Mouse (Mus musculus) embryonic facial prominence, embryonic 14.5 days (tissue): ENCODE data around the gene Bend7. TPM values are rescaled to one million over a fixed set of nuclear protein-coding genes. Genes with fewer than 3 reads are reported as not detected.
A peak's percentile ranks its signal among the peaks of the same experiment; 100 is the strongest.

Experiments
- ATAC-seq: fragments of 200-750 bp; cut with Nextera tagmentation; 2 replicates; pipeline ENCODE4 v1.8.0; 2017; ENCODE audit warnings: low read depth, moderate number of reproducible peaks, moderate TSS enrichment
- DNase-seq: peaks from one replicate; pipeline ENCODE4 v3.0.0-alpha.2; 2015; ENCODE audit warnings: low spot score
- H3K27ac ChIP-seq: fragments of 300-500 bp; sonication (generic); replicated peaks from 2 replicates; pipeline ENCODE4 v1.5.1; 2014; ENCODE audit warnings: low read depth, mild to moderate bottlenecking, low read length, moderate library complexity
- H3K27me3 ChIP-seq: fragments of 300-500 bp; sonication (generic); replicated peaks from 2 replicates; pipeline ENCODE4 v1.6.1; 2014; ENCODE audit warnings: low read length; ENCODE audit not compliant: control insufficient read depth, insufficient read depth
- H3K36me3 ChIP-seq: fragments of 300-500 bp; sonication (generic); 2 replicates; pipeline ENCODE4 v1.6.1; 2014; ENCODE audit warnings: low read length, mixed read lengths; ENCODE audit not compliant: control insufficient read depth, insufficient read depth
- H3K4me1 ChIP-seq: fragments of 300-500 bp; sonication (generic); 2 replicates; pipeline ENCODE4 v1.6.1; 2014; ENCODE audit warnings: antibody characterized with exemption, low read length; ENCODE audit not compliant: control insufficient read depth, insufficient read depth
- H3K4me2 ChIP-seq: fragments of 300-500 bp; sonication (generic); 2 replicates; pipeline ENCODE4 v1.6.1; 2014; ENCODE audit warnings: low read depth, mild to moderate bottlenecking, low read length, moderate library complexity, mixed read lengths
- H3K4me3 ChIP-seq: fragments of 300-500 bp; sonication (generic); 2 replicates; pipeline ENCODE4 v1.5.1; 2014; ENCODE audit warnings: low read depth, mild to moderate bottlenecking, low read length
- H3K9ac ChIP-seq: fragments of 300-500 bp; sonication (generic); 2 replicates; pipeline ENCODE4 v1.6.1; 2014; ENCODE audit warnings: low read depth, mild to moderate bottlenecking, low read length, moderate library complexity, mixed read lengths
- H3K9me3 ChIP-seq: fragments of 300-500 bp; sonication (generic); 2 replicates; pipeline ENCODE4 v1.6.1; 2016; ENCODE audit warnings: low read length; ENCODE audit not compliant: control insufficient read depth
- WGBS: fragments of 180-500 bp; shearing (Covaris S2); extraction: QIAGEN DNeasy Blood & Tissue Kit; methylation state at CpG from one replicate; pipeline ENCODE4 v1.1.7; 2014; 5-methylcytosine and 5-hydroxymethylcytosine counted together
- polyA plus RNA-seq: library from polyadenylated mRNA; unstranded; fragments of >200 nt; fragmentation: Nextera tagmentation; extraction: Ambion mirVana; gene quantifications from 2 replicates; pipeline ENCODE4 v1.2.1, GENCODE M21; 2014

Bend7 gene
- polyA plus RNA-seq = 1.9 and 2.0 TPM in 2 replicates

GRCm38 (mm10) chr2:4717769-4718661 lies at the start of gene Bend7:
Gene Bend7 (plus strand): TSS chr2:4717831.
- WGBS = 0% methylated on average over 43 of the region's 124 CpGs
- H3K9me3 ChIP-seq = no peaks in the 10 kb centered on the region
- peaks cover 3% of the 10 kb centered on the region; the same call in 1 of the 2 replicates for H3K4me1 ChIP-seq
- peak within 1 kb of the TSS; percentile 55; the same call in 1 of the 2 replicates for H3K27ac ChIP-seq
- H3K36me3 ChIP-seq = no peaks in the 10 kb centered on the region
- peak within 1 kb of the TSS; percentile 73 for H3K9ac ChIP-seq
- peak within 1 kb of the TSS; percentile 74 for H3K4me3 ChIP-seq
- DNase-seq (peak; percentile 17), ATAC-seq (peak; percentile 83)
- peak within 1 kb of the TSS; percentile 93 for H3K4me2 ChIP-seq
- peaks cover 40% of the 10 kb centered on the region for H3K27me3 ChIP-seq

- 74% methylated on average over 2 of the region's 2 CpGs for WGBS
- no peaks in the 10 kb centered on the region for H3K27me3 ChIP-seq
- no peak for ATAC-seq
- H3K9me3 ChIP-seq = no peaks in the 10 kb centered on the region
- H3K4me1 ChIP-seq = no peaks in the 10 kb centered on the region
- DNase-seq = no peak
- H3K4me2 ChIP-seq = no peak overlapping the region
- H3K4me3 ChIP-seq = no peak overlapping the region
- H3K36me3 ChIP-seq = no peaks in the 10 kb centered on the region
- H3K9ac ChIP-seq = no peak overlapping the region
- no peak overlapping the region for H3K27ac ChIP-seq
These were observed 49.0 kb upstream of the Bend7 start for GRCm38 (mm10) chr2:4668626-4669025.

GRCm38 (mm10) chr2:4669701-4670100 lies 47.9 kb upstream of the Bend7 start:
- Histone ChIP-seq H3K4me3 (no peak overlapping the region), H3K9ac (no peak overlapping the region), H3K27me3 (no peaks in the 10 kb centered on the region), H3K9me3 (no peaks in the 10 kb centered on the region), H3K27ac (no peak overlapping the region), H3K4me1 (no peaks in the 10 kb centered on the region), H3K36me3 (no peaks in the 10 kb centered on the region), H3K4me2 (no peak overlapping the region)
- ATAC-seq (no peak), DNase-seq (no peak)
- 89% methylated on average over 8 of the region's 8 CpGs for WGBS

- 87% methylated on average over 8 of the region's 8 CpGs for WGBS
- no peaks in the 10 kb centered on the region for H3K36me3 ChIP-seq
- no peak overlapping the region for H3K9ac ChIP-seq
- H3K4me3 ChIP-seq = no peak overlapping the region
- no peak overlapping the region for H3K4me2 ChIP-seq
- ATAC-seq (no peak), DNase-seq (no peak)
- H3K27me3 ChIP-seq = no peaks in the 10 kb centered on the region
- no peak overlapping the region for H3K27ac ChIP-seq
- H3K9me3 ChIP-seq = no peaks in the 10 kb centered on the region
- H3K4me1 ChIP-seq = no peaks in the 10 kb centered on the region
These were observed 46.0 kb upstream of the Bend7 start for GRCm38 (mm10) chr2:4671636-4672035.

GRCm38 (mm10) chr2:4679886-4680285 lies 37.7 kb upstream of the Bend7 start:
- Histone ChIP-seq H3K9ac (no peak overlapping the region), H3K4me1 (no peaks in the 10 kb centered on the region), H3K36me3 (no peaks in the 10 kb centered on the region), H3K27me3 (no peaks in the 10 kb centered on the region), H3K9me3 (no peaks in the 10 kb centered on the region), H3K4me3 (no peak overlapping the region), H3K27ac (no peak overlapping the region), H3K4me2 (no peak overlapping the region)
- ATAC-seq = no peak
- DNase-seq = no peak
- WGBS = 76% methylated on average over 3 of the region's 3 CpGs

GRCm38 (mm10) chr2:4711262-4711661 lies 6.4 kb upstream of the Bend7 start:
- Histone ChIP-seq H3K27me3 (peaks cover 13% of the 10 kb centered on the region), H3K4me2 (no peak overlapping the region), H3K36me3 (no peaks in the 10 kb centered on the region), H3K9me3 (no peaks in the 10 kb centered on the region), H3K27ac (no peak overlapping the region), H3K4me1 (no peaks in the 10 kb centered on the region), H3K4me3 (no peak overlapping the region), H3K9ac (no peak overlapping the region)
- 53% methylated on average over 5 of the region's 5 CpGs for WGBS
- ATAC-seq (no peak), DNase-seq (no peak)

GRCm38 (mm10) chr2:4717081-4717768 lies 406 bp upstream of the Bend7 start:
- WGBS = 5% methylated on average over 22 of the region's 49 CpGs

GRCm38 (mm10) chr2:4723088-4723487 lies 5.5 kb downstream of the Bend7 start:
- H3K36me3 ChIP-seq = no peaks in the 10 kb centered on the region
- H3K27me3 ChIP-seq = peaks cover 16% of the 10 kb centered on the region
- H3K4me3 ChIP-seq = no peak overlapping the region
- no peaks in the 10 kb centered on the region for H3K4me1 ChIP-seq
- no peak for ATAC-seq
- DNase-seq = no peak
- H3K9ac ChIP-seq = no peak overlapping the region
- H3K27ac ChIP-seq = no peak overlapping the region
- H3K9me3 ChIP-seq = no peaks in the 10 kb centered on the region
- no peak overlapping the region for H3K4me2 ChIP-seq
- WGBS = 88% methylated on average over 8 of the region's 8 CpGs

More at GRCm38 (mm10) chr2:4717081-4717768, 406 bp upstream of the Bend7 start:
- ATAC-seq (peak; percentile 74), DNase-seq (peak; percentile 23)
- Histone ChIP-seq H3K4me2 (peak overlapping the region; percentile 93), H3K27me3 (peaks cover 40% of the 10 kb centered on the region), H3K9ac (peak overlapping the region; percentile 73), H3K27ac (no peak overlapping the region), H3K4me3 (peak overlapping the region; percentile 74), H3K4me1 (peaks cover 3% of the 10 kb centered on the region; the same call in 1 of the 2 replicates), H3K36me3 (no peaks in the 10 kb centered on the region), H3K9me3 (no peaks in the 10 kb centered on the region)
